Mouse (Mus musculus): ENCODE data around the gene Alpl. TPM values are rescaled to one million over a fixed set of nuclear protein-coding genes. Genes with fewer than 3 reads are reported as not detected.

The Alpl gene
- total and polyA plus RNA-seq, 2 experiments from 2014 or later, result 15.3 to 17.5 TPM

DNA sequence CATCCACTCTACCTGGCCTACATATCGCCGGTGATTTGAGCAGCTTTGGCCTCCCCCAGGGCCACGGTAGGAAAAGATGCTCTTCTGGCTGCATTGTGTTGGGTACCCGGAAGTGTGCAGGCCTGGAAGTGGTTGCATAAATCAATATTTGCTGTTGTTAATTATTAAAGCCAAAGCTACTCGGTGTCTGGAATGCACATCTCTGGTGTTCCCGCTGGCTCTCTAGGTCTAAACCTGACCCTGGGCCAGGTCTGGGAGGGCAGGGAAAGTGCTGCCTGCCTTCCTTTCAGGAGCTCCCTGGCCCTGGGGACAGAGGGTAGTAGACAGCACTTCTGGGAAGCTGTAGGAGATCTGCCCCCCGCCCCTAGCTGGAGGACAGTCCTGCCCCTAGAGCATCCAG is 89.7 kb downstream of the Alpl start:
- H3K27ac ChIP-seq, result no peak overlapping the region
- H3K36me3 ChIP-seq (ENCODE audit: insufficient read depth, low read length), result no peaks in the 10 kb centered on the region
- no peak for TF ChIP-seq CTCF (IDR thresholded peaks at IDR 0.05; ENCODE audit: low read depth)
- H3K4me3 ChIP-seq (ENCODE audit: low read length), result no peak overlapping the region
- DNase-seq (ENCODE audit: low spot score) (no peak), ATAC-seq (no peak)
- H3K9me3 ChIP-seq (ENCODE audit: low read length), result no peaks in the 10 kb centered on the region
- 70% methylated on average over 7 of the region's 7 CpGs for WGBS
- H3K9ac ChIP-seq (replicated peaks; ENCODE audit: low read length), result no peak overlapping the region
- no peaks in the 10 kb centered on the region for H3K27me3 ChIP-seq (ENCODE audit: insufficient read depth, low read length)
- peaks cover 4% of the 10 kb centered on the region; the same call in 1 of the 2 replicates for H3K4me1 ChIP-seq (ENCODE audit: insufficient read depth, low read length)
- H3K4me2 ChIP-seq (ENCODE audit: low read depth, low read length), result no peak overlapping the region

DNA sequence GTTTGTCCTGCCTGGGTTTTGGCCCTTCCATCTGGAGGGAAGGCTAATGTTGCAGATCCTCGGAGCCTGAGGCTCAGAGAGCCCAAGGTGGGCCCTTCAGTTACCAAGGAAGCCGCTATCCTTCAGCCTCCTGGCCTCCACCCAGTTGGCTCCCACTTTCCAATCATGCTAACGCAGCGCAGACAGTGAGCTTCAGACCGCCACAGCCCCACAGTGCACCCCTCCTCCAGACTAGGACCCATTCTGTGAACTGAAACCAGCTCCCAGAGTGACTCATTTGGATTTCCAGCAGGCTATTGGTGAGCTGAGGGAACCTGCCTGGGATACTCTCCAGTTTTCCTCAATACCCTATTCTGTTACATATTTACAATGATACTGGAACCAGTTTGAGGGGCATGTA is 90.8 kb downstream of the Alpl start:
- H3K4me2 ChIP-seq (ENCODE audit: low read depth, low read length), result no peak overlapping the region
- H3K4me3 ChIP-seq (ENCODE audit: low read length), result no peak overlapping the region
- H3K4me1 ChIP-seq (ENCODE audit: insufficient read depth, low read length), result peaks cover 4% of the 10 kb centered on the region; the same call in 1 of the 2 replicates
- DNase-seq (ENCODE audit: low spot score), result no peak
- no peaks in the 10 kb centered on the region for H3K36me3 ChIP-seq (ENCODE audit: insufficient read depth, low read length)
- no peak for ATAC-seq
- no peaks in the 10 kb centered on the region for H3K27me3 ChIP-seq (ENCODE audit: insufficient read depth, low read length)
- no peak for TF ChIP-seq CTCF (IDR thresholded peaks at IDR 0.05; ENCODE audit: low read depth)
- WGBS, result 44% methylated on average over 5 of the region's 5 CpGs
- no peak overlapping the region for H3K27ac ChIP-seq
- H3K9ac ChIP-seq (replicated peaks; ENCODE audit: low read length), result no peak overlapping the region
- no peaks in the 10 kb centered on the region for H3K9me3 ChIP-seq (ENCODE audit: low read length)

DNA sequence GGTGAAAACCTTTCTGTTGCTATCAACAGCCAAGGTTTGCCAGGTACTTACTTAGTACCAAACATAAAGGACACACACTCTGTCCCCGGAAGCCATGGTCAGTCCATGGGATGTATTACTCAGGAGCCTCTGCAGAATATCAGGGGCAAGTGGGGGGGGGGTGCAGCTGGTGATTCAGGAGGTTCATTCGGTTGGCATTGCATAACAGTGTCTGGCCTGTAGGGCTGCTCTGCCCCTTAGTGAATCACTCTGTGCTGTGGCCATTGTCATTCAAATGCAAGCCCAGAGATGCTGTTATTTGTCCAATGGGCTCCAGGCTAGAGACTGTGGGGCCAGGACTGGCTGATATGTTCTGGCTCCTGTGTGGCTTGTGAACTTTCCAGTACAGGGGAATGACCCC is 91.6 kb downstream of the Alpl start:
- Histone ChIP-seq H3K4me3 (ENCODE audit: low read length) (no peak overlapping the region), H3K36me3 (ENCODE audit: insufficient read depth, low read length) (no peaks in the 10 kb centered on the region), H3K4me2 (ENCODE audit: low read depth, low read length) (no peak overlapping the region), H3K27ac (no peak overlapping the region), H3K9ac (replicated peaks; ENCODE audit: low read length) (no peak overlapping the region), H3K27me3 (ENCODE audit: insufficient read depth, low read length) (no peaks in the 10 kb centered on the region), H3K9me3 (ENCODE audit: low read length) (no peaks in the 10 kb centered on the region), H3K4me1 (ENCODE audit: insufficient read depth, low read length) (peaks cover 4% of the 10 kb centered on the region; the same call in 1 of the 2 replicates)
- ATAC-seq, result no peak
- no peak for TF ChIP-seq CTCF (IDR thresholded peaks at IDR 0.05; ENCODE audit: low read depth)
- DNase-seq (ENCODE audit: low spot score), result no peak
- WGBS, result 29% methylated on average over 2 of the region's 2 CpGs

GRCm38 (mm10) chr4:137703077-137703476 is 93.1 kb downstream of the Alpl start:
- WGBS, result 89% methylated on average over 5 of the region's 5 CpGs
- no peak for DNase-seq (ENCODE audit: low spot score)
- no peak overlapping the region for H3K4me3 ChIP-seq (ENCODE audit: low read length)
- H3K27ac ChIP-seq, result no peak overlapping the region
- no peaks in the 10 kb centered on the region for H3K9me3 ChIP-seq (ENCODE audit: low read length)
- peaks cover 11% of the 10 kb centered on the region; the same call in 1 of the 2 replicates for H3K4me1 ChIP-seq (ENCODE audit: insufficient read depth, low read length)
- H3K9ac ChIP-seq (replicated peaks; ENCODE audit: low read length), result no peak overlapping the region
- H3K36me3 ChIP-seq (ENCODE audit: insufficient read depth, low read length), result no peaks in the 10 kb centered on the region
- H3K27me3 ChIP-seq (ENCODE audit: insufficient read depth, low read length), result no peaks in the 10 kb centered on the region
- no peak overlapping the region for H3K4me2 ChIP-seq (ENCODE audit: low read depth, low read length)
- no peak for ATAC-seq
- TF ChIP-seq CTCF (IDR thresholded peaks at IDR 0.05; ENCODE audit: low read depth), result no peak

- Histone ChIP-seq H3K4me1 (ENCODE audit: insufficient read depth, low read length) (peaks cover 7% of the 10 kb centered on the region; the same call in 1 of the 2 replicates), H3K9ac (replicated peaks; ENCODE audit: low read length) (no peak overlapping the region), H3K9me3 (ENCODE audit: low read length) (no peaks in the 10 kb centered on the region), H3K36me3 (ENCODE audit: insufficient read depth, low read length) (no peaks in the 10 kb centered on the region), H3K4me3 (ENCODE audit: low read length) (no peak overlapping the region), H3K27ac (no peak overlapping the region), H3K27me3 (ENCODE audit: insufficient read depth, low read length) (no peaks in the 10 kb centered on the region), H3K4me2 (ENCODE audit: low read depth, low read length) (no peak overlapping the region)
- ATAC-seq (no peak), DNase-seq (ENCODE audit: low spot score) (no peak)
- TF ChIP-seq CTCF (IDR thresholded peaks at IDR 0.05; ENCODE audit: low read depth), result no peak
- WGBS, result 65% methylated on average over 6 of the region's 6 CpGs
Measured at GRCm38 (mm10) chr4:137700960-137701359, 95.2 kb downstream of the Alpl start.

- H3K27me3 ChIP-seq (ENCODE audit: insufficient read depth, low read length), result no peaks in the 10 kb centered on the region
- ATAC-seq (no peak), DNase-seq (ENCODE audit: low spot score) (no peak)
- no peaks in the 10 kb centered on the region for H3K9me3 ChIP-seq (ENCODE audit: low read length)
- WGBS, result 39% methylated on average over 20 of the region's 21 CpGs
- H3K4me2 ChIP-seq (ENCODE audit: low read depth, low read length), result no peak overlapping the region
- no peak for TF ChIP-seq CTCF (IDR thresholded peaks at IDR 0.05; ENCODE audit: low read depth)
- H3K4me3 ChIP-seq (ENCODE audit: low read length), result no peak overlapping the region
- H3K4me1 ChIP-seq (ENCODE audit: insufficient read depth, low read length), result peaks cover 7% of the 10 kb centered on the region; the same call in 1 of the 2 replicates
- no peaks in the 10 kb centered on the region for H3K36me3 ChIP-seq (ENCODE audit: insufficient read depth, low read length)
- H3K9ac ChIP-seq (replicated peaks; ENCODE audit: low read length), result no peak overlapping the region
- peak overlapping the region; percentile 62 for H3K27ac ChIP-seq
Measured at GRCm38 (mm10) chr4:137699264-137700211, 96.6 kb downstream of the Alpl start.

Data from hindbrain, postnatal 0 days (tissue).